Mouse (Mus musculus) liver, embryonic 12.5 days (tissue): Measurements from ENCODE around the gene Cyp3a13. TPM values are rescaled to one million over a fixed set of nuclear protein-coding genes. Genes with fewer than 3 reads are reported as not detected.
"Not testable (repeated sequence)": the region's sequence is repeated elsewhere in the genome, so short reads cannot be mapped to it uniquely, and the experiment has no call there.

Experiments
- ATAC-seq: fragments of 200-750 bp; cut with Nextera tagmentation; 2 replicates; pipeline ENCODE4 v1.8.0; 2017; ENCODE audit warnings: moderate number of reproducible peaks, mild to moderate bottlenecking, moderate library complexity
- H3K27ac ChIP-seq: fragments of 300-500 bp; sonication (generic); 2 replicates; pipeline ENCODE4 v1.5.1; 2016; ENCODE audit warnings: mild to moderate bottlenecking
- H3K27me3 ChIP-seq: fragments of 300-500 bp; sonication (generic); replicated peaks from 2 replicates; pipeline ENCODE4 v1.6.1; 2016; ENCODE audit warnings: mild to moderate bottlenecking, moderate library complexity
- H3K36me3 ChIP-seq: fragments of 300-500 bp; sonication (generic); 2 replicates; pipeline ENCODE4 v1.6.1; 2016; ENCODE audit warnings: mild to moderate bottlenecking, moderate library complexity
- H3K4me1 ChIP-seq: fragments of 300-500 bp; sonication (generic); 2 replicates; pipeline ENCODE4 v1.6.1; 2016
- H3K4me2 ChIP-seq: fragments of 300-500 bp; sonication (generic); 2 replicates; pipeline ENCODE4 v1.6.1; 2016; ENCODE audit warnings: mild to moderate bottlenecking, moderate library complexity
- H3K4me3 ChIP-seq: fragments of 300-500 bp; sonication (generic); 2 replicates; pipeline ENCODE4 v1.5.1; 2016; ENCODE audit warnings: mild to moderate bottlenecking, moderate library complexity
- H3K9ac ChIP-seq: fragments of 300-500 bp; sonication (generic); 2 replicates; pipeline ENCODE4 v1.6.1; 2016; ENCODE audit warnings: mild to moderate bottlenecking, moderate library complexity
- H3K9me3 ChIP-seq: fragments of 300-500 bp; sonication (generic); replicated peaks from 2 replicates; pipeline ENCODE4 v1.6.1; 2016; ENCODE audit warnings: mild to moderate bottlenecking, moderate library complexity
- WGBS: fragments of 180-500 bp; shearing (Covaris S2); methylation state at CpG from one replicate; pipeline ENCODE4 v1.1.7; 2016; ENCODE audit not compliant: insufficient replicate concordance; 5-methylcytosine and 5-hydroxymethylcytosine counted together
- polyA plus RNA-seq: library from polyadenylated mRNA; unstranded; fragments of >200 nt; fragmentation: Nextera tagmentation; extraction: Ambion mirVana; gene quantifications from 2 replicates; pipeline ENCODE4 v1.2.1, GENCODE M21; 2016

The Cyp3a13 gene
- polyA plus RNA-seq, 1 experiment from 2014 or later: 1.0 TPM

- no peak overlapping the region for H3K27ac ChIP-seq
- H3K4me3 ChIP-seq: no peak overlapping the region
- H3K4me1 ChIP-seq: 0 out of 2 replicates have a peak, but pooled peaks cover 2% of the 10 kb centered on the region
- H3K9me3 ChIP-seq: no peaks in the 10 kb centered on the region
- no peaks in the 10 kb centered on the region for H3K27me3 ChIP-seq
- H3K9ac ChIP-seq: no peak overlapping the region
- H3K4me2 ChIP-seq: no peak overlapping the region
- no peaks in the 10 kb centered on the region for H3K36me3 ChIP-seq
- 60% methylated on average over 6 of the region's 6 CpGs for WGBS
- ATAC-seq: no peak
These were observed 5.9 kb downstream of the Cyp3a13 start for GRCm38 (mm10) chr5:137915550-137915949.

DNA sequence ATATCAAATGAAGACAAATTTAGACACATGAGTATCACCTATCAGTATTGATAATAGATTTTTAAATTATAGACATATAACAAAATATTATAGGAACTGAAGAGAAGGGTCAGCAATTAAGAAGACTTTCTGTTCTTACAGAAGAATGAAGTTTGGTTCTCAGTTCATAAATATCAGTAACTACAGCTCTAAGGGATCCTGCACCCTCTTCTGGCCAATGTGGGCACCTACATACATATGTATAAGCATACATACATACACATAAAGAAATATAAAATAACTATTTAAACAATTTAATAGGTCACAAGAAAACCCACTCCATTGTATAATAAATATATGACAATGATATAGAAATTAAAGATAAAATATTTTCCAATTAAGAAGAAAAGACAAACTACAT, 6.9 kb downstream of the Cyp3a13 start:
- H3K27ac ChIP-seq: no peak overlapping the region
- no peak overlapping the region for H3K9ac ChIP-seq
- no peak overlapping the region for H3K4me2 ChIP-seq
- H3K9me3 ChIP-seq: no peaks in the 10 kb centered on the region
- no peak overlapping the region for H3K4me3 ChIP-seq
- H3K36me3 ChIP-seq: no peaks in the 10 kb centered on the region
- no peak for ATAC-seq
- no peaks in the 10 kb centered on the region for H3K27me3 ChIP-seq
- no peaks in the 10 kb centered on the region for H3K4me1 ChIP-seq

DNA sequence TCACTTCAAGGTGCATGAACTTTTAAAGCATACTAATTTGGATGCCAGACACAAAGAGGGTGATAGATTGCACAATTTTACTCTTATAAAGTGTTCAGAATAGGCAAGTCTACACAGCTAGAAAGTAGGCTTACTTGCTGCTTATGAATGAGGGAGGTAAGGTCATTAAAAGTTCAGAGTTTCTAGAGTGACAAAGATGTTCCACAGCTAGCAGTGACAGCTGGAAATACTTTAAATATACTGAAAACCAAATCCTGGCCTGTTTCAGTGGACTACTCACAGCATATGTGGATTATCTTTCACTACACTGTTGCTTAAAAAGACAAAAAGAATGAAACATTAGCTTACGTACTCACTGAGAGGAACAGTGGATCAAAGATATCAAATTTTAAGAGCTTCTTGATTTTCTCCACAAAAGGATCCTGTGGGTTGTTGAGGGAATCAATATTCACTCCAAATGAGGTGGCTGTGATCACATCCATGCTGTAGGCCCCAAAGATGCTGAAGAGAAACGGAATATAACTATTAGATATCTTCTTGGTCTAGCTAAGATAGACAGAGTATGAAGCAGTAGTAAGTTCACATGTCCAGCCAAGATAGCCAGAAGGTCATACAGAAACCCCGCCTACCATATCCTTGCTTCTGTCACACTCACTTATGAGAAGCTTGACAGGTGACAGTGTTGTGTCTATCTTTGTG, 11.7 kb downstream of the Cyp3a13 start:
- ATAC-seq: no peak
- WGBS: 68% methylated on average over 3 of the region's 3 CpGs
- Histone ChIP-seq H3K9me3 (no peaks in the 10 kb centered on the region), H3K27ac (no peak overlapping the region), H3K27me3 (no peaks in the 10 kb centered on the region), H3K4me3 (no peak overlapping the region), H3K9ac (no peak overlapping the region), H3K4me1 (no peaks in the 10 kb centered on the region), H3K36me3 (no peaks in the 10 kb centered on the region), H3K4me2 (no peak overlapping the region)

- no peaks in the 10 kb centered on the region for H3K4me1 ChIP-seq
- no peak overlapping the region for H3K4me2 ChIP-seq
- H3K4me3 ChIP-seq: no peak overlapping the region
- no peak for ATAC-seq
- no peaks in the 10 kb centered on the region for H3K9me3 ChIP-seq
- no peak overlapping the region for H3K9ac ChIP-seq
- no peaks in the 10 kb centered on the region for H3K27me3 ChIP-seq
- WGBS: 30% methylated on average over 1 of the region's 1 CpGs
- no peak overlapping the region for H3K27ac ChIP-seq
- H3K36me3 ChIP-seq: no peaks in the 10 kb centered on the region
These were observed 23.6 kb downstream of the Cyp3a13 start for GRCm38 (mm10) chr5:137897812-137898211.

DNA sequence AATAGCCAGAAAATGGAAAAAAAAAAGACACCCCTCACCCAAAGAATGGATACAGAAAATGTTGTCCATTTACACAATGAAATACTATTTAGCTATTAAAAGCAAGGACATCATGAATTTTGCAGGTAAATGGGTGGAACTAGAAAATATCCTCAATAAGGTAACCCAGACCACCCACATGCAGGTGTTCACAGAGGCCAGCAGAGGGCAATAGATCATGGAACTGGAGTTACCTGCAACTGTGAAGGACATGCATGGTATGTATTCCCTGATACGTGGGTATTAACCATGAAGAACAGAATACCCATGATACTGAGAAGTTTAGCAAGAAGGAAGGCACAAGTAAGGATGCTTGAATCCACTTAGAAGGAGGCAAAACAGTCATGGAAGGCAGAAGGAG, 28.5 kb downstream of the Cyp3a13 start:
- no peak overlapping the region for H3K27ac ChIP-seq
- H3K4me1 ChIP-seq: no peaks in the 10 kb centered on the region
- H3K27me3 ChIP-seq: no peaks in the 10 kb centered on the region
- H3K4me2 ChIP-seq: no peak overlapping the region
- H3K9ac ChIP-seq: no peak overlapping the region
- ATAC-seq: no peak
- 47% methylated on average over 1 of the region's 1 CpGs for WGBS
- H3K9me3 ChIP-seq: no peaks in the 10 kb centered on the region
- H3K4me3 ChIP-seq: no peak overlapping the region
- no peaks in the 10 kb centered on the region for H3K36me3 ChIP-seq

DNA sequence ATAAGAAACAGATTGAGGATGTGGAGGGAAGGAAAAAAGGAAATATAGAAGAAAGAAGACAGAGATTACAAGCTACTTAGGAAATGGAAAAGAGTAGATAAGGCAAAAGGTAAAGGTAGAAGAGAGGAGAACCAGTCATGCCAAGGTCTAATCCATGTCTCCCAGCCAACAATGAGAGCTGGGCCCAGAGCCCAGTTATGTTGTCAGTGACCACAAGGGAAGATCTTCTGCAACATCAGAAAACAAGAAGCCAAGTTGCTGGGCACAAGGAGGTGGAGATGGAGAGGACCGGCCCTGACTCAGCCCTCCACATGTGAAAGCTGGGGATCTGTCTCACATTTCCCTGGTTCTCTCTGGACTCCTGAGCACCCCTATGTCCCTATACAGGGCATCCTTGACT, 33.8 kb downstream of the Cyp3a13 start:
- H3K4me2 ChIP-seq: no peak overlapping the region
- no peak overlapping the region for H3K9ac ChIP-seq
- no peaks in the 10 kb centered on the region for H3K36me3 ChIP-seq
- no peaks in the 10 kb centered on the region; the same call in 1 of the 2 replicates for H3K27me3 ChIP-seq
- no peaks in the 10 kb centered on the region for H3K9me3 ChIP-seq
- no peaks in the 10 kb centered on the region for H3K4me1 ChIP-seq
- no peak for ATAC-seq
- no peak overlapping the region for H3K27ac ChIP-seq
- 63% methylated on average over 1 of the region's 1 CpGs for whole genome bisulfite sequencing
- H3K4me3 ChIP-seq: no peak overlapping the region

DNA sequence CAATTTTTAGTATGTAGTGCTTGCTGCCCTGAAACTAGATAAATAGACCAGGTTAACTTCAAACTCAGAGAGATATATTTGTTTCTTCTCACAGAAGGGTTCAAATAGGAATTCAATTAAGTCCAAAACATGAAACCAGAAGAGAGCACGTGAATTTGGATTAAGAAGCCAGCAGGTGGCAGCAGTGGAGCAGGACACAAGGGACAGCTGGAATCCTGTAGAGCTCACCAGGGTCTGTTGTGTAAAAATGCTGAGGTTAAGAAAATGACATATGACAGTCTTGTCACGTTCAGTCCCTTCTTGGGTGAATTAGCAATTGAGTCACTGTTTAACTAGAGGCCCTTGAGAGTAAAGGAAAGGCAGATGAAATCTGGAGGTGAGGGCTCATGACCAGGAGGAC, 35.5 kb downstream of the Cyp3a13 start:
- Histone ChIP-seq H3K27ac (no peak overlapping the region), H3K4me2 (no peak overlapping the region), H3K27me3 (no peaks in the 10 kb centered on the region; the same call in 1 of the 2 replicates), H3K4me1 (no peaks in the 10 kb centered on the region), H3K4me3 (no peak overlapping the region), H3K9me3 (no peaks in the 10 kb centered on the region), H3K9ac (no peak overlapping the region), H3K36me3 (no peaks in the 10 kb centered on the region)
- 0% methylated on average over 2 of the region's 2 CpGs for WGBS
- no peak for ATAC-seq

DNA sequence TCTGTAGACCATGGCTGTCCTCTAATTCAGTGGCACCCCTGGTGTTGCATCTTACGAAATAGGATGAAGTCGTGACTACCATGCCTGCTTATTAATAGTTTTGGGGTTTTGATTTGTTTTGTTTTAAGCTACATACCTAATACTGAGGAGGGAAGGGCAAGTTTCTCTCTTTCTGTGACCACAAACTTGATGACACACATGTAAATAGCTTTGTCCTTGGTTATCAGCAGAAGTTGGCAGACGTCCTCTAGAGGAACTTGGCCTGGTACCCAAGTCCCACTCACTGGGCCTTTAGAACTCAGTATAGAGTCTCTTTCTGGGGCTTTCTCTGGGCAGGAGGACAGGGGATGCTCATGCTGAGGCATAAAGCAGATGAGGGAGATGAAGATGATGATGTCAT, 38.1 kb downstream of the Cyp3a13 start:
- Histone ChIP-seq H3K9me3 (no peaks in the 10 kb centered on the region), H3K36me3 (no peaks in the 10 kb centered on the region), H3K27ac (no peak overlapping the region), H3K4me2 (no peak overlapping the region), H3K9ac (no peak overlapping the region), H3K27me3 (no peaks in the 10 kb centered on the region; the same call in 1 of the 2 replicates), H3K4me3 (no peak overlapping the region), H3K4me1 (no peaks in the 10 kb centered on the region)
- ATAC-seq: no peak
- WGBS: 50% methylated on average over 3 of the region's 3 CpGs

DNA sequence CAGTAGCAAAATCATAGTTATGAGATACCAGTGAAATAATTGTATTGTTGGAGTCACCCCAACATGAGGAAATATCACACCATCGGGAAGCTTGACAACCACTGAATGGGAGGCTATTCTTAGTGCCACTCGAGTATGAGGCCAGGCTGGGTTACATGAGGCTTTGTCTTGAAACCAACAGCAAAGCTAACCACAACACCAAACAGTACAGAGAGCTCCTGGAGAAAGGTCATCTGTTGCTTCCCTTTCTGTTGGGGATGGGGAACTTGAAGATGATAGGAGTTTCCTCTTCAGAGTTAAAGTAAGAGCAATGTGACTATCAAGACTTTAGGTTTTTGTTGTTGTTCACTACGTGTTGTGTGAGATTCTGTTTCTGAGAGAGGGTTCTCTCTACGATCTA, 38.5 kb downstream of the Cyp3a13 start:
- Histone ChIP-seq H3K27ac (no peak overlapping the region), H3K27me3 (no peaks in the 10 kb centered on the region; the same call in 1 of the 2 replicates), H3K9me3 (no peaks in the 10 kb centered on the region), H3K4me3 (no peak overlapping the region), H3K36me3 (no peaks in the 10 kb centered on the region), H3K4me1 (no peaks in the 10 kb centered on the region), H3K9ac (no peak overlapping the region), H3K4me2 (no peak overlapping the region)
- no peak for ATAC-seq
- 28% methylated on average over 4 of the region's 4 CpGs for WGBS

- Histone ChIP-seq H3K27me3 (no peaks in the 10 kb centered on the region), H3K9me3 (no peaks in the 10 kb centered on the region), H3K9ac (no peak overlapping the region), H3K4me1 (no peaks in the 10 kb centered on the region), H3K27ac (no peak overlapping the region), H3K36me3 (no peaks in the 10 kb centered on the region), H3K4me2 (no peak overlapping the region), H3K4me3 (no peak overlapping the region)
- WGBS: 34% methylated on average over 2 of the region's 2 CpGs
- ATAC-seq: no peak
These were observed 43.6 kb downstream of the Cyp3a13 start for GRCm38 (mm10) chr5:137877860-137878259.

DNA sequence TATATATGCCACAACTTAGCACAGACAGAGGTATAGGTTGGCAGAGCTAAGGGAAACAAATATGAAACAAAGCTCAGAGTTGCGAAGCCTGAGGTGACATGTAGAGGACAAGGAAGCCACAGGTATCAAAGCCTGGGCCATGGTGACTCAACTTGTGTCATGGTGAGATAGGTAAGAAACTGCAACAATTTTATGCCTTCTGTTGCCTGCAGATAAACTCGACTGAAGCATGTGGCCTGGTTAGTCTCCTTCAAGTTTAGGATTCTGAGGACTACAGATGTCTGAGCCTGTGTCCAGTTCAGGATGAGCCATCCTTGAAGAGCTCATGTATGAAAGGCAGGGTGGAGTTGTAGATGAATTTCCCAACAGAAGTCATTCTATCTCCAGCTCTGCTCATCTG, 46.4 kb downstream of the Cyp3a13 start:
- no peak overlapping the region for H3K9ac ChIP-seq
- no peak overlapping the region for H3K27ac ChIP-seq
- no peak for ATAC-seq
- H3K36me3 ChIP-seq: no peaks in the 10 kb centered on the region
- 0 out of 2 replicates have a peak, but pooled peaks cover 3% of the 10 kb centered on the region for H3K4me1 ChIP-seq
- no peaks in the 10 kb centered on the region for H3K27me3 ChIP-seq
- H3K9me3 ChIP-seq: no peaks in the 10 kb centered on the region
- no peak overlapping the region for H3K4me2 ChIP-seq
- H3K4me3 ChIP-seq: no peak overlapping the region
- WGBS: 37% methylated on average over 2 of the region's 2 CpGs

GRCm38 (mm10) chr5:137872381-137872702, 49.1 kb downstream of the Cyp3a13 start:
- WGBS: 10% methylated on average over 1 of the region's 1 CpGs
- ATAC-seq, H3K27me3 ChIP-seq, H3K9ac ChIP-seq, H3K4me1 ChIP-seq, H3K4me3 ChIP-seq, H3K4me2 ChIP-seq, H3K27ac ChIP-seq, H3K36me3 ChIP-seq, H3K9me3 ChIP-seq: not testable (repeated sequence)
